Mouse (Mus musculus) lung, postnatal 4 days (tissue): ENCODE results near the gene Scamp2.
A peak's percentile ranks its signal among the peaks of the same experiment; 100 is the strongest.

Experiments used
- DNase-seq, 2 experiments: peaks; one replicate each; pipeline ENCODE4 v3.0.0; 2021

Gene Scamp2

DNA sequence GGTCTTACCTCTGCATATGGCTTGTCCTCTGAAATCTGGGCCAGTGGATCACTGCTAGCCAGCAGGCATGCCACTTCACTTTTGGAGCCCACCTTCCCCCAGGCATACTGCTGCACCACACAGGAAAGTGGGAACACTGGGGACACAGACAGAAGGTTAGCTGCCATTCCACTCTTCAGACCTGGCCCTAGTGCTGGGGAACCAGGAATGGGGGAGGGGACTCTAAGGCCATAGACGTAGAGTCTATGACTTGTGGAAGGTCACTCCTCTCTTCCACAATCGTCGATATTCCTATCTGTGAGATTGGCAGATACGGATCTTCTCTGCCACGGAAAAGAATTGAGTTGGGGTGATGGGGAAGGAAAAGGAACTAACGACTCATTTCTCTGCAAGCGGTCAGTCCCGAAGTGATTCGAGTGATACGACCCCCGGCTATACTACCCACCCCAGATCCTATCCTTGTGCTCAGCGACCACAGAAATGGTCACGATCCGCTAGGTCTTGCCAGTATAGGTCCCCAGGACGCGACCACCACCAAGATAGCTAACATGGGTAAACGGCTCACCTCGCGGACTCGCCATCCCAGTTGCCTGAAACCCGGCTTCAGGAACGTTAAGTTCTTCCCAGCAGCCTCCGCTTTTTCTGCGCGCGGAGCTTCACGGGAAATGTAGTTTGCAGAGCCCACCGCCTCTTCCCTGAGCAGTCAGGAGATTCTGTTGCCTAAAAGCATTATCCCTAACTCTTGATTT, 8.4 kb upstream of the Scamp2 start, which contains the start of gene Mpi:
Gene Mpi, minus strand, starts transcription at position 625 of the 749 bp plus-strand sequence.
- DNase-seq: peak; percentile 66 to 73

DNA sequence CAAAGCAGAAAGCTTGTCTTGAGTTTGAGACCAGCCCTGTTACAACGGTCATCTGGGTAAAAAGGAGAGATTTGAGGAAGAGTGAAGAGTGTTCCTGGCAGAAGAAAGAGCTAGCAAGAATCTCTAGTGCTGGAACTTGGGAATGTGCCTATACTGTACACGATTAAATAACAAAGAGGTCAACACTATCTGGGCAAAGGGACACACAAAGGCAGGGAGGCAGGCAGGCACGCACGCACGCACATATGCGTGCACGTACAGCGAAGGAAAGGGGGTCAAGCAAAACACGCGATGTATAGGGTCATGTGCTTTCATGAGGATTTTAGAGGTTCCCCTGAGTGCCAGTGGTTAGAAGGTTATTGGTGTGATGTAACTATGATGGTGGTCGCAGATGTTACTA, 7.6 kb upstream of the Scamp2 start:
- DNase-seq: no peak

DNA sequence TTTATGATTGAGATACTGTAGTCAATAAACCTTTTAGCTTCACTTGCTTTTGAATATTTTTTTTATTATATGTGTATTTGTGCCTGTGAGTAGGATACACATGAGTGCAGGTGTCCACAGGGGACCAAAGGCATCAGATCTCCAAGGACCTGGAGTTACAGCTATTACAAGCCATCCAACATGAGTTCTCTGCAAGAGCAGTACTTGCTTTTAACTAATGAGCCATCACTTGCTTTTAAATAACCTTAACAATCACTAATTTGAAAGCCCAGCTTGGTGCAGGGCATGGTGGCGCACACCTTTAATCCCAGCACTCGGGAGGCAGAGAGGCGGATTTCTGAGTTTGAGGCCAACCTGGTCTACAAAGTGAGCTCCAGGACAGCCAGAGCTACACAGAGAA, 6.0 kb upstream of the Scamp2 start:
- DNase-seq: no peak

DNA sequence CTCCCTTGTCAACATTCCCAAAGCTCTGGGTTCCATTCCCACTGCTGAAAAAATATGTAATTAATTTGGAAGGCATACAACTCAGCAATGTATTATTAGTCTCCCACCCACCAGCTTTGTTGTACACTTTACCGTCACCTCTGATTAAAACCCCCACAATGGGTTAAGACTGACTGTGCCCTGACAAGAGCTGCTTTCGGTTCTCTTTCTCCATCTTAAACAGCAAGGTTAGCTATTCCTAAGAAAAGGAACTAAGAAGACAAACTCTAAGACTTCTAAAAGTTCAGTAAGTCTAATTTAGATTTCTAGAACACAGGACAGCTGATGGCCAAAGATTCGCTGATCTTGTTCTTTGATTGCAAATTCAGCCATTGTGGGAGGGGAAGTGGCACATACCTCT, 3.5 kb upstream of the Scamp2 start:
- no peak for DNase-seq

DNA sequence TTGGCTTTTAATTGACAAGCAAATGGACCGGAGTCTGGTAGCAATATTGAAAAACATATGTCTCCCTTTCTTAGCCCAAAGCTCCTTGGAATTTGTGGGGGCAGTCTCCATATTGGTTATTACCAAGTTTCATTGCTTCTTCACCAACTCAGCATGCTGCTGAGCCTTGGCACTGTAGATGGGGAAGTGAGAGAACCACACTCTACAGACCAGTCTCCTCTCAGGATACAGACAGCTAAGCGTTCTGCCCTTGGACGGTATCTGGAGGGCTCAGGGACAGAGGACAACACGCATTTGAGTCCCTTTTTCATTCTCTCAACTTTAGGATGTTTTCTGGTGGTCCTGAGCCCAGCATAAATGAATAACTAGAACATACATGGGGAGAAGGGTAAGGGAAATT, 2.1 kb upstream of the Scamp2 start:
- DNase-seq: no peak

DNA sequence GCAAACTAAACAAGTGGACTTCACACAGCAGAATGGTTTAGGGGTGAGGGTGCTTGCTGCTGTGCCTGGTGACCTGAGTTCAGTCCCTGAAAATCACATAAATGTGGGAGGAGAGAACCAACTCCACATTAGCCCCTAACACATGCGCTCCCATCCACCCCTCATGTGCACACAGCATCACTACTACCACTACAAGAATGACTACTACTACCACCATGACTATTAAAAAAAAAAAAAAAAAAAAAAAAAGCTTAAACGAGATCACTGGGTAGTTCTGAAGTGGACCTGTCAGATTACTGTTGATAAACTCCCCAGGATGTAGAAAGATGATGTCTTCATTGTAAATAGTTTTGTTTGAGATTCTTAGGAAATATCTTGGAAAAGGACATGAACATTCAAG, 1.2 kb upstream of the Scamp2 start:
- no peak for DNase-seq

DNA sequence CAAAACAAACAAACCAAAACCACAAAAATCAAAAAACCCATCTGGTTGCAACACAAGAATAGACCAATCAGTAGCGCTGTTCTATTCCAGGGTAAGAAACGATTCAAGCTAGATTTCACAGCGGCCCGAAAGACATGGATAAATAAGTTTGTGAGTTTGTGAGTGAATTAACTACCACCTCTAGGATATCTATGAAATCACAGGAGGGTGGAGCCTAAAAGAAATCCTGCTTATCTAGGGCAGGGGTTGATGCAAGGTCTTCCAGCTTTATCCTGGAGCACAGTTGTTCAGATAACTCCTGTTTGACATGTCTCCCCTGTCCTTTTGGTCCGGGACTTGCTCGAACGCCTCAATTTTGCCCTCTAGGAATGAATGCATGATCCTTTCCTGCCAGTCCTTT, 480 bp upstream of the Scamp2 start:
- DNase-seq: no peak

DNA sequence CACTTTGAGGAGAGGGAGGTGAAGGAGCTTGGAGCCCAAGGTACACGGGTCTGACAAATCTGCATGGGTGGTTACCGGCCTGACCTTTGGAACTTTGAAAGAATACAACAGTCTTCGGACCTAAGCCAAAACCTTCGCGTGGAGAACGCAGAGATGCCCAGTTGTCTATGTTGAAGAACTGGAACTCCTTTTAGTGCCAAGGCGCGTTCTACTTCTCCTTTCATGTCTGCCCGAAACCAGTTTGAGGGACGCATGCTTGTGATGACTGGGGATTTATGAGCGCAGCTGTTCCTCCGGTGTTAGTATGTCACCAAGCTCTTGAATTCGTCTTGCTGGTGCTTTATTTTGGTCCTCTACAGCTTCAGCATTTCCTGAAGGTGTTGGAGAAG, 962 bp downstream of the Scamp2 start:
- peak in 1 of 2 experiments; percentile 28 for DNase-seq

DNA sequence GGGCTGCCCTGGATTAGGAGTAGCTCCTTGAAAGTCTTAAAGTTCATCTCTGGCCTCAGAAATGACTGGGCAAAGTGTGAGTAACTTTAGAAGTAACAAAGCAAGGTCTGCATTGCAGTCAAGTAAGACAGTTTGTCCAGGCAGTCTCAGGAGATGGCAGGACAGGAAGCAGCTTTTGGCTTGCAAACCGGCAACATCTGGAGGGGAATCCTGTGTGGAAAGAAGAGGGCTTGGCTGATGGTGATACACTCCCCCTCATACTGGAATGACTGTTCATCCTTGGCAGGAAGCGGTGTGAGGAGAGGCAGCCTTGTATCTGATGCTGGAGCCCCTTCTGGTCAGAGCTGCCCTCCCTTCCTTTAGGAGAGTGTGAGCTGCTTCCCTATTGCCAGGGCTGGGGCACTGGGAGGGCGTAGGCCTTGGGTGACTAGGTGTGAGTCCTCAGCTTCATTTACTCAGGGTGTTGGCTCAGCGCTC, 2.2 kb downstream of the Scamp2 start:
- peak; percentile 25 to 55 for DNase-seq

DNA sequence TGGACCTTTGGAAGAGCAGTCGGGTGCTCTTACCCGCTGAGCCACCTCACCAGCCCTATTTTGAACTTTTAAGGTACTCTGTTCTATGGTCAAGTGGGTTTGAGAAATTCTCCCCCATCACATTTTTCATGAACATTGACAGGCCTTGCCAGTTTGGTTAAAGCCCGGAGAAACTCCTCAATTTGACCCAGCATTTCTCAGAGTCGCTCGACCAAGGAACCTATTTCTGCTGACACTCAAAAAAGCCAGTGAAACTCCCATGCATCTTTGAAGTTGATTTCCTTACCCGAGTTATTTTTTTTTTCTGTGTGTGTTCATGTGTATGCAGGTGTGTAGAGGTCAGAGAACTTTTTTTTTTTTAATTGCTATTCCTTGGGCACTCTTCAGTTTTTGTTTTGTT, 3.9 kb downstream of the Scamp2 start:
- no peak for DNase-seq

DNA sequence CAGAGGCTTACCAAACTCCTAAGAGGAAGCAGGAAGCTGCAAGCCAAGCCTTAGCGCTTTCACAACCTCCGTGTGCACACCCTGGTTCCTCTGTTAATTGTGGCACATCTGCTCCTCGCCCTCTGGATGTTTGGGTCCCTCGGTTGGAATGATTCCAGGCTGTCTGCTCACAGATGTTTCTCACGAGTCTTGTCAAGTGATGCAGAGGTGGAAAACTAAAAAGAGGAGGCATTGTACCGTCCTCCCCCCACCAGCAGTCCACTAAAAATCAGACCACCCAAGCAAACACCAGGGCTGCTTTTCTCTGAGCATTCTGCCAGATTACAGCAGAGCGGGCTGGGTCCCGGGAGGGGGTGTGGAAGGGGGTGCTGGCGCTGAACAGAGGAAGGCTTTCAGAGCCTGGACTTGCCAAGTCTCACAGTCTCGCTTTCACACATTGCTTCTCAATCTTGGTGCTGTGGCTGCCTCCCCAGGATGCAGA, 5.0 kb downstream of the Scamp2 start:
- DNase-seq: peak; percentile 45 to 58

DNA sequence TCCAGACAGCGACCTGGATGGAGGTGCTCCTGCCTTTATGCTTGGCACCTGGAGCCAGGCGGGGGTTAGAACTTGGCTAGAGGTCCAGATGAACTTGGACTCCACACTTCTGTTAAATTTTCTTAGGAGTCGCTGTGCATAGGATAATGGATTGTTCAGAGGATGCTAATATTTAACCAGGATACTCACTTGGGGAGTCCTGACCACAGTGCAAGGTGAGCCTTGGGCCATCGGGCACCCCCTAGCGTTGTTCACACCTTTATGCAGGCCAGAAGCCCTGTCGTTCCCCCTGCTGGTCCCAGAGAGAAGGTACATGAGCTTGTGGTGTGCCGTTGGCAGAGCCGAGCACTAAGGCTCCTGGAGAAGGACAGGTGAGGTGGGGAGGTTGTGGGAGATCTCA, 6.1 kb downstream of the Scamp2 start:
- DNase-seq: no peak

DNA sequence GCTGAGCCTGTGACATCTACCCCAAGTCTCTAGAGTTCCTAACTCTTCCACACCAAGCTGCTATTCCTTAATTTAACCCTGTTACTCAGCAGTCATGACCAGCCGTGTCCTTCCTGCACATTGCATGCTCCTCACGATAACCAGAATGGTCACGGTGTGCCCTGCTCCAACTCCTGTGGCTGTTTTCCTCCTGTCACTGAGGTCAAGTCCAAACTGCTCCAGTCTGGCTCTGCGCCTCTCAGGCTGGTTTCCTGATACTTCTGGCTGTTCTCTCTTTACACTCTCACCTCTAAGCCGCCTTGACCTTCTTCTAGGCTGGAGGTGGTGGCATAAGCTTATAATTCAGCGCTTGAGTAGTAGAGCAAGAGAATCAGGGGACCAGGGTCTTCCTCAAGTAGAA, 7.8 kb downstream of the Scamp2 start:
- DNase-seq: no peak

DNA sequence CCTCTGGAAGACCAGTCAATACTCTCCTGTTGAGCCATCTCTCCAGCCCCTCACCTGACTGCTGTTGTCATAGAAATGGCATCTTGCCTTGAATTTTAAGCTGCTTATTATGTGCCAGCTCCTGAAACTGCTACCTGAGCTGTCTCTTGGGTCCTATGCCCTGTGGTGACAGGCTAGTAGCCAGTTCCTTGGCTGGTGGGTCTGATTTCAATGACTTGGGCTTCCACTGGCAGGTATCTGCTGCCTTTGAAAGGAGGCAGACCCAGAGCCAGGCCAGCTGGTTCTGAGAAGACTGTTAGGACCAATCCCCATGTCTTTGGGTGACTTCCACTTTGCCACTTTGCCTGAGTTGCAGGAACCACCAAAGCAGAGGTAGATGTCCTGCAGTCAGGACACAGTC, 13.7 kb downstream of the Scamp2 start:
- DNase-seq: no peak

DNA sequence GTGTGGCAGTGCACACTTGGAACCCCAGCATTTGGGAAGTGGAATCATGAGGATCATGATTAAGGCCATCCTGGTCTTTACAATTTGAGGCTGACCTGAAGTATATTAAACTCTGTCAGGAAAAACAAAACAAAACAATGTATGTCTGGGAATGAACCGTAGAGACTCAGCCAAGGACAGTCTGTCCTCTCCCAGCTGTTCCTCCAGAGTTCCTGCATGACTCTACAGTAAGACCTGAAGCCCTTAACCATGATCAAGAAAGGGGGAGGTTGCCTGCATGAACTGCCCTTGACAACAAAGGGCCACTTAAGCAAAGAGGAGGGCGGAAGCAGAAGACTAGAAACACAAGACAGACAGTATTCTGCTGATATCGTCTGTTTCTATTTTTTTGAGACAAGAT, 14.8 kb downstream of the Scamp2 start:
- DNase-seq: no peak

DNA sequence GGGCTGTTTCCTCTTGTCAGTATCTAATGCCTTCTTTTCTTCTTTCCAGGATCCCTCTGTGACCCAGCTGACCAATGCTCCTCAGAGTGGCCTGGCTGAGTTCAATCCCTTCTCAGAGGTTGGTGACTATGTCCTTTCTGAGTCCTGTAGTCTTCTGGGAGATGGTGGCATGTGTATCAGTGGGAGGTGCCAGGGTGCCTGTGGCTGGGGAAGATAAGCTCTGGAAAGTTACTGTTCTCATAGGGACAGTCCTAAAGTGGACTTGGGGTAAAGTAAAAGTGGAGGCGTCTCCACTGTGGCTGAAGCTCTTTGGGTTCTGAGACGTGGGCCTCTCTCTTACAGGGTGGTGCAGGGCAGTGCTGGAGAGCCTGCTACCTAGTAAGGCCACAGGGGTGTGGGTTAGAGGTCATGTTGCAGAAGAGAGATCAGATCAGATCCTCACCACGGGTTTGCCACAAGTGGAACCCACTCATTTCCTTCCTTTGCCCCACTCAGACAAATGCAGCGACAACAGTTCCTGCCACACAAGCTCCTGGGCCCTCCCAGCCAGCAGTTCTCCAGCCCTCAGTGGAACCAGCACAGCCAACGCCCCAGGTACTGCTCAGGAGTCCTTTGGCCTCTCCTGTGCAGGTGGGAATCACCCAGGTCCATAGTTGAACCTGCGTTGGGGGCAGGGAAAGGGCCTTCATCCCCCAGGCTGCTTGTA, 16.6 kb downstream of the Scamp2 start:
- no peak for DNase-seq

DNA sequence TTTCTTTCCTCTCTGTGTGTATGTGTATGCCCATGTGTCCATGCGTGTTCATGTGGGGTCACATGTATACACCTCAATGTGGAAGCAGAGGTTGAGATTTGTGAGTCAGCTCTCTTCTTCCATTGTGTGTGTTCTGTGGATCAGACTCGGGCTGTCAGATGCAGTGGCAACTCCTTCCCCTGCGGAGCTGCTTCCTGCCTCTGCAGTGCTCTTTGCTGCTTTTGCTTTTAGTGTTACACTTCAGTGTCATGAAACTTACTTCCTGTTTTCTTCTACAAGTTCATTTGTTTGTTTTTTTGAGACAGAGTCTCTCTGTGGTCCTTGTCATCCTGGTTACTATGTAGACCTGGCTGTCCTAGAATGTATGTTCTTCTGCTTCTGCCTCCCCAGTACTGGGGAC, 24.2 kb downstream of the Scamp2 start:
- DNase-seq: no peak

DNA sequence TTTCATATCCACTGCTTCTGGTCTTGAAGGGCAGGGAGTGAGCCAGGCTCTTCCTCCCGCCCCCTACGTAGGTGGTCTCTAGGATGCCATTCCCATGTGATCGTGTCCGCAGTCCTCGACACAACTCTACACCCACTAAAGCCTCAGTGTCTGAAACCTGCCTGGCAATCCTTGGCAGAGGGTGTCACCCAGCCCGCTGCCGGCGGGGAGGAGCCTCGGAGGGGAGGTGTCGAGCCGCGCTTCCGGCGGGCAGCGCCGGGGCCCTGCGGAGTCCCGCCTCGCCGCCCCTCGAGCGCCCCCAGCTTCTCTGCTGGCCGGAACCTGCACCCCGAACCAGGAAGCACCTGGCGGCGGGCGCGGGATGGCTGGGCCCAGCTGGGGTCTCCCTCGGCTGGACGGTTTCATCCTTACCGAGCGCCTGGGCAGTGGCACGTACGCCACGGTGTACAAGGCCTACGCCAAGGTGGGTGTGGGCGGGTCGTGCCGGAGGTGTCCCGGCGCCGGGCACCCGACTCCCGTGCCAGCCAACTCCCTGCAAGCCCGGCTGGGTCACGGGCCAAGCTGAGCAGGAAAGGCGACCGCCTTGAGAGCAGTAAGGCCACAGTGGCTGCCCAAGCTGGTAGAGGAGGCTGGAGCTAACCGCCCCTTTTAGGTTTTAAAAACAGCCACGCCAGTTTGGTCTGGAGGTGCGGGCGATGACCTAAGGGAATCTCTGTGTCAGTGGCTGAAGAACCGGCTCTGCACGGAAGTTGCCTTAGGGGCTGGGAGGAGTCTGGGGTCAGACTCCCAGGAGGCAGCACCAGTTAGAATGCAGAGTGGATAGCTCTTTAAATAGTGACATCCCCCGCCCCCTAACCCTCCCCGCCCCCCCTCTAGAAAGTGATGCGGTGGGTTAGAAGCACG, 28.7 kb downstream of the Scamp2 start, which contains the start of gene Ulk3:
Gene Ulk3, plus strand, starts transcription at position 229 of the 903 bp plus-strand sequence.
- DNase-seq: peak; percentile 88 to 90

DNA sequence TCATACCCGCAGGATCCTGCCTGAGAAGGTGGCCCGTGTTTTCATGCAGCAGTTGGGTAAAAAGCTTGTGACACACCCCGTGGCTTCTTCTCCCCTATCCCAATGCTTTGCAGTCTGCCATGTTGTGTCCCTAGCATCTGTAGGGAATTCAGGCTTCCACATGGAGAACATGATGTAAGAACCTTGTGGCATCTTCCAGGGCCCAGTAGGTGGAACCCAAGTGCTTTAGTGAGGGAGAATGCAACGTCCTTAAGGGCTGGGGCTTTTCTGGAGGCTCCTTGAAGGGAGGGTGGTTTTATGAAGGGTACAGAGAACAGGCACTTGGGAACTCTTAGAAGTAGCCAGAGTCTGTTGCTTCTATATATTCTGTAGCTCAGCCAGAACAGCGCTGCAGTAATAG, 30.0 kb downstream of the Scamp2 start:
- DNase-seq: no peak

DNA sequence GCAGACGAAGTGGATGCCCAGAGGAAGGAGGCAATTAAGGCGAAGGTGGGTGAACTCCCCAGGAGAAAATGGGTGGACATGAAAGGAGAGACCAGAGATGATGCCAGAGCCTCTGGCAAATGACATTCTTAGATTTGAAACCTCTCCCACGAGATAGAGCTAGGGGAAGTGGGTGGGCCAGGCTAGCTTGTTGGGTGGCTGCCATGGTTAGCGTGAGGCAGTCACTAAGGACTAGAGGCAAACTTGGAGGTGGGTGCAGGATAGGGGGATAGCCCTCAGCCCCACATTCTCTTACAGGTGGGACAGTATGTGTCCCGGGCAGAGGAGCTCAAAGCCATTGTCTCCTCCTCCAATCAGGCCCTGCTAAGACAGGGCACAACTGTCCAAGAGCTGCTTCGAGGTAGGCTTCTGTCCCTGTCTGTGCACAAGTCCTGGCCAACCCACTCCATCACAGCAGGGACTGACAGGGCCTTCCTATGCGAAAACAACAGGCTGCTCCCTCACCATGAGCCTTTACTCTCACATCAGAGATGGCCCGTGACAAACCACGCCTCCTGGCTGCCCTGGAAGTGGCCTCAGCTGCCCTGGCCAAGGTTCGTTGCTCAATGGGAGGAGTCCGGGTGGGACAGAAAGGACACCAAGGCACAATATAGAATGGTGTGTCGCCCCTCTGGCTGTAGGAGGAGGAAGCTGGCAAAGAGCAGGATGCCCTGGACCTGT, 32.9 kb downstream of the Scamp2 start:
- DNase-seq: no peak

DNA sequence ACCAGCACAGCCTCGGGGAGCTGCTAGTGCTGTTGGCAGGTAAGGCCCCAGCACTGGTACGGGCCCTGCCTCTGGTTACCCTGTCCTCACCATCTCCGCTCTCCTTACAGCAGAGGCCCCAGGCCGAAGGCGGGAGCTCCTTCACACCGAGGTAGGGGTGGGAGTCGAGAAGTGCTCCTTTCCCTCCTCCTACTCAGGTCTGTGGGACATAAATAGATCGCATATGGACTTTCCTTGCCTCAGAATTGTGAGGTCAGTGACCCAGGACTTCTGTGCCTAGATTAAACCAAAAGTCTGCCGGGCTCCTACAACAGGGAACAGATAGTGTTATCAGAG, 33.4 kb downstream of the Scamp2 start:
- DNase-seq: no peak

DNA sequence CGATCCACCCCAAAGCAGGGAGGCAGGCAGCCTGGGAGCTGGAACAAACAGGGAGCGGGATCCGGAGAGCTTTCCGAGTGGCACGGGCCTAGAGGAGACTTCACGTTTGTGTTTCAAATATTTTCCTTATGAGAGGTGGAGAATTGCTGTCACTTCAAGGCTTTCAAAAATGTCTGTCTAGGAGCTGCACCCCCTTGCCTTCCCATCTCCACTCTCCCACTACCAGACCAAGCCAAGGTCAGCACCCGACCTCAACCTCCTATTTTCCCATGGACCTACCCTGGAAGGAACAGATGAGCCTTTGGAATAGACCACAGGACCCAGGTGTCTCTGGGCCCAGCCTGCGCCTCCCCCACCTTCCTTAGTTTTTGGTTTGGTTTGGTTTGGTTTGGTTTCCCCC, 36.5 kb downstream of the Scamp2 start:
- no peak for DNase-seq
